Mouse (Mus musculus): ENCODE results near the gene Rrp8.
"Not testable (repeated sequence)": the region's sequence is repeated elsewhere in the genome, so short reads cannot be mapped to it uniquely, and the experiment has no call there.

The Rrp8 gene

DNA sequence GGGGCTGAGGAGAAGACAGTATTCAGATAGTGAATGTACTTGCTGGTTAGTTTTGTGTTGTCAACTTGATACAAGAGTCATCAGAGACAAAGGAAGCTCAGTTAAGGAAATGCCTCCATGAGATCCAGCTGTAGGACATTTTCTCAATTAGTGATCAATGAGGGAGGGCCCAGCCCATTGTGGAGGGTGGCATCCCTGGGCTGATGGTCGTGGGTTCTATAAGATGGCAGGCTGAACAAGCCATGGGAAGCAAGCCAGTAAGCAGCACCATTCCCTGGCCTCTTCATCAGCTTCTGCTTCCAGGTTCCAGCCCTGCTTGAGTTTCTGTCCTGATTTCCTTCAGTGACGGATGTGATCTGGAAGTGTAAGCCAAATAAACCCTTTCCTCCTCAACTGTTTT lies 10.6 kb upstream of the Rrp8 start:
- DNase-seq (ENCODE audit: low read depth, low spot score) = no peak

DNA sequence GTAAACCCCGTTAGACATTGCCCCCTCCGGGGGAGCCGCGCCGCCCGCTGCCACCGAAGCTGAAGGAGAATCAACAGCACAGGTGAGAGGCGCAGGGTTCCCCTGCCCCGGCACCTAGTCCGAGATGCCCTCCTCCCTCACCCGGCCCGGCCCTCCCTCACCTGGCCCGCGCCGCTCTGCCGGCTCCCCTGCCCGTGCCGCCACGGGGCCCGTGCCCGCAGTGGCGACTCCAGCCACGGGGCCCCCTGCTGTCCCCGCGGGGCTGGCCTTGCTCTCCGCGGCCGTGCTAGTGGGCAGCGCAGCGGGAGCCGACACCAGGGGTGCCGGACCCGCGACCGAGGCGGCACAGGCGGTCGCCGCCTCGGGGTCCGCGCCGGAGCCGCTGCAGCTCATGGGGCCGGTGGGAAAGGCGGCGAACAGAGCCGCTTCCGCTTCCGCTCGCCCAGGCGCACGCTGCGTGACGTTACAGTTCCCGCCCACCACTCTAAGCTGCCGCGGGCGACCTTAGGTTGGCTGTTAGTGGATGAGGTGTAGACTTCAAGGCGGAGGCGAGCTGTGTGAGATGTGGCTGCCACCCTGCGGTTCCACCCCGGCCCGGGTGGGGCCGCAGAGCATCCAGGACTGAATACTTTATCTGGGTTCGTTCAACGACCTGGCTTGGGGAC lies 6.9 kb upstream of the Rrp8 start, which contains the start of gene Taf10:
TSS of gene Taf10 (minus strand) at position 436 of the 665 bp plus-strand sequence.
- DNase-seq (ENCODE audit: low read depth, low spot score) = peak; percentile 78

DNA sequence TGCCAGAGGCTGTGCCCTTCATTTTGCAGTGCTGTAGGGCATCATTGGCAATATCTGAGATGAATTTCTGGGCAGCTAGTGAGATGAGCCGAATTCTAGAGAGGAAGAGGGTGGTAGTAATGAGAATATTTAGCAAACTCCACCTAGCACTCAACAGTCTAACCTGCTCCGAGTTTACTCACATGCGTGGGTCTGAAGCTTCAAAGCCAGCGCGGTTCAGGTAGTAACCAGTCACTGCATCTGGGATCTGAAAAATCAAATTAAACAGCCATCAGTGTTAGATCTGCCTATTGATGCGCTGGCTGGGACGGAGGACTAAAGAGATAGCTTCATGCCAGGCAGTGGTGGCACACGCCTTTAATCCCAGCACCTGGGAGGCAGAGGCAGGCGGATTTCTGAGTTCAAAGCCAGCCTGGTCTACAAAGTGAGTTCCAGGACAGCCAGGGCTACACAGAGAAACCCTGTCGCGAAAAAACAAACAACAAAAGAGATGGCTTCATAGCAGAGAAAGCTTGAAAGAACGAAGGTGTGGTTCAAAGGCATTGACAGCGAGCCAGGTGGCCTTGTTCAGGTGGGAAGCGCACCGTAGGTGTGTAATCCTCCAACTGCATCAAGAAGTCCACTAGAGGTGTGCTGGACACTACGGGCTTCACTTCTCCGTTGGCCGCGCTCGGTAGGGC lies 6.2 kb upstream of the Rrp8 start:
- not testable (repeated sequence) for DNase-seq (ENCODE audit: low read depth, low spot score)

DNA sequence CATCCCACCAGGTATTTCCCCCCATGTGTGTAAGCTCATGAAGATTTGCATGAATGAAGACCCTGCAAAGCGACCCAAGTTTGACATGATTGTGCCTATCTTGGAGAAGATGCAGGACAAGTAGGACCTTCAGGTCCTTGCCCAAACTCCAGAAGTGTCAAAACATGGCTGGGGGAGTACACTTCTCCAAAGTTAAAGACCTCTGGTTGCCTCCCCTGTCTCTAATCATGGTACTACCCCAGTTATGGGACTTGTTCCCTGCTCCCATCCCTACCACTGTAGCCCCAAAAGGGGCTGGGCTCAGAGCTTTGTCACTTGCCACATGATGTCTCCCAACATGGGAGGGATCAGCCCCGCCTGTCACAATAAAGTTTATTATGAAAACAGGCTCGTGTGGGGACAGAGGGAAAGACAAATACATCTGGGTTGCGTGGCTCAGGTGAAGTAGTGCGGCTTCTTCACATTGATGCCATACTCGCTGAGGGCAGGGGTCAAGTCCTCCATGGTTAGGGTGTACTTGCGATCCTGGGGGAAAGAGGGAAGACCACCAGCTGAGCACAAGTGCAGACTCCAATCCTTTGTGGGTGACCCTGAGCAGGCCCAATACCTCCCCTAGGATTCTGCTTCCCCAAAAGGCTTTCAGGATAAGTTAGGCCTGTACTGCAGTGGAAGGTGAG lies 5.5 kb upstream of the Rrp8 start:
- not testable (repeated sequence) for DNase-seq (ENCODE audit: low read depth, low spot score)

DNA sequence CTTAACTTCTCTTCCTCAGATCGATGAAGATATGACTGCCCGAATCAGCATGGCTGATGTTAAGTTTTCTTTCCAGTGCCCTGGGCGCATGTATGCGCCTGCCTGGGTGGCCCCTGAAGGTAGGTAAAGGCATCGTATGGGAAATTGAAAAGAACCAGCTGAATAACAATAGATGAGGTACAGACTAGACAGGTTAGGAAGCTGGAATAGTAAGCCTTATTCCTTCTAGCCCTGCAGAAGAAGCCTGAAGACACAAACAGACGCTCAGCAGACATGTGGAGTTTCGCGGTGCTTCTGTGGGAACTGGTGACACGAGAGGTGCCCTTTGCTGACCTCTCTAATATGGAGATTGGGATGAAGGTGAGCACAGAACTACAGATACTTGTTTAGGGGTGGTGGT lies 4.8 kb upstream of the Rrp8 start:
- DNase-seq (ENCODE audit: low read depth, low spot score) = no peak

DNA sequence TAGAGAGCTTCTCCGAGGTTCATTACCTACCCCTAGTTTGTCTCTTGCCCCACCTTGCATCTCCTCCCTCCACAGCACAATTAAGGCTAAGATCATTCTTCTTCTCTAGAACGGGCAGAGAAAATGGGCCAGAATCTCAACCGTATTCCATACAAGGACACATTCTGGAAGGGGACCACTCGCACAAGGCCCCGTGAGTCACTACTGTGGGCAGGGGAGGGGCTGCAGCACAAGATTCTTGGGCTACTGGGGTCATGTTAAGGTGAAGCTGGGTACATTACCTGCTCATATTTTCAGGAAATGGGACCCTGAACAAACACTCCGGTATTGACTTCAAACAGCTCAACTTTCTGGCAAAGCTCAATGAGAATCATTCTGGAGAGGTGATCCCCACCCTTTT lies 3.7 kb upstream of the Rrp8 start:
- DNase-seq (ENCODE audit: low read depth, low spot score) = no peak

DNA sequence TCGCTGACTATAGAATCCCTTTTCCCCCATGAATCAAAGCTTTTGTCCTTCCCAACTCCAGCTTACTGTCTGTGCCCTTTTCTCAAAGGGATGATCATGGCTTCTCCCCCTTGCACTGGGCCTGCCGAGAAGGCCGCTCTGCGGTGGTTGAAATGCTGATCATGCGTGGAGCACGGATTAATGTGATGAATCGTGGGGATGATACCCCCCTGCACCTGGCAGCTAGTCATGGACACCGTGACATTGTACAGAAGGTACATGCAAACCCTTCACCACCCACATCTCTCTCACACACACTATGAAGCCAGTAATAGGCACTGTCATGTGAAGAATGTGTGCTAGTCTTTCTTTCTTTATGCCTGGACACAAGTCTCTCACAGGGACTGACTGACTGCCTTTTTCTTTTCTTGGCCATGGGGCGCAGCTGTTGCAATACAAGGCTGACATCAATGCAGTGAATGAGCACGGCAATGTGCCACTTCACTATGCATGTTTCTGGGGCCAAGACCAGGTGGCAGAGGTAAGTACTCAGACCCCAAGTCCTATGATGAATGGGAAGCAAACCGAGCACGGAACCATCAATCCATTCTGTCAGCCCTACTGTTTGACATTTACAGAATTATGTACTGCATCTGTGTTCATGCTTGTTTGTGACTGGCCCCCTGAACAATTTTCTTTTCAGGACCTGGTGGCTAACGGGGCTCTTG lies 3.1 kb upstream of the Rrp8 start:
- DNase-seq (ENCODE audit: low read depth, low spot score) = no peak

DNA sequence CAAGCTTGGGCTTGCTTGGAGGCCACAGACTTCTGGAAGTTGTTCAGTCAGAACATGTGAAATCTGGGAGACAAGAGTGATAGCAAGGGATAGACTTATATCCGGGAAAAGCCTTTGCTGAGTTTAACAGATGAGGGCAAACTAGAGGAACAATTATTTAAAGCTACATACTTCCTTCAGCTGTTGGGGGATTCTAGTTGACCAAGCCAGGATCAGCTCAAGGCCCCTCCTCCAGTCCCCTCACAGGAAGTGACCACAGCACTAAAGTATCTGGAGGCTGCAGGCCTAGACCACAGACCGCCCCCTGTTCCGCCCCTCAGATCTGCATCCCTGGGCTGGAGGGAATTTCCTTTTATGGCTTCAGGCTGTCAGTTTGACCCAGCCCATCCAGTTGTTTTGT lies 1.8 kb upstream of the Rrp8 start:
- peak; percentile 69 for DNase-seq (ENCODE audit: low read depth, low spot score)

DNA sequence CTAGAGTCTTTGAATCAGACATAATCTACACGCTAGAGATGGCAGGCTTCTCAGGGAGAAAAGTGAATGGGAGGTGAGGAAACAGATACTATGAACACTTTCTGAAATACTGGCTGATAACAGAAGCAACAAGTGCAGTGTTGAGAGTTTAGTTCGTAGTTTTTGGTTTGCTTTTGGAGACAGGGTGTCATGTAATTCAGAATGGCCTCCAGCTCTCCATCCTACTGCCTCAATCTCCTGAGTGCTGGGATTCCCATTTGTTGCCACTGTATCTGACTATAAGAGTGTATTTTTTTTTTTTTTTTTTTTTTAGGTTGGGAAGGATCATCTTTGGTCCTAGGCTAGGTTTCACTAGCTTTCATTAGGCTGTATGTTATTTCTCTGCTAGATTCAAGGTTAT lies 1.1 kb upstream of the Rrp8 start:
- DNase-seq (ENCODE audit: low read depth, low spot score) = no peak

DNA sequence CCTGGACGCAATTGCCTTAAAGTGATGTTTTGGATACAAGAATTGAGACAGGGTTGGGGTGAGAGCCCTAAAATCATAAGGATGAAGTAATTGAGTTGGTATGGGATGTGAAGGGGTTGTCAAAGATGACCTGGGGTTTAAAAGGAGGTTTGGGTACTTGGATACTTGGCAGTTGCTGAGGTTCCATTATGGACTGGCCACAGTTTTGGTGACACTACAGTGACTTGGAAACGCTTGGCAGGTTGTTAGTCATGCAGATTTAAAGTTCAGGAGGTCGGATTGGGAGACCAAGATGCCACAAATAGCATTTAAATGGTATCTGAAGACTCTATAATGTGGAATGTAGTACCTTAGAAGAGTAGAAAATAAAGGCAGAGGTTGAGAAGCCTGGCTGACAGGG lies 463 bp upstream of the Rrp8 start:
- DNase-seq (ENCODE audit: low read depth, low spot score) = no peak

DNA sequence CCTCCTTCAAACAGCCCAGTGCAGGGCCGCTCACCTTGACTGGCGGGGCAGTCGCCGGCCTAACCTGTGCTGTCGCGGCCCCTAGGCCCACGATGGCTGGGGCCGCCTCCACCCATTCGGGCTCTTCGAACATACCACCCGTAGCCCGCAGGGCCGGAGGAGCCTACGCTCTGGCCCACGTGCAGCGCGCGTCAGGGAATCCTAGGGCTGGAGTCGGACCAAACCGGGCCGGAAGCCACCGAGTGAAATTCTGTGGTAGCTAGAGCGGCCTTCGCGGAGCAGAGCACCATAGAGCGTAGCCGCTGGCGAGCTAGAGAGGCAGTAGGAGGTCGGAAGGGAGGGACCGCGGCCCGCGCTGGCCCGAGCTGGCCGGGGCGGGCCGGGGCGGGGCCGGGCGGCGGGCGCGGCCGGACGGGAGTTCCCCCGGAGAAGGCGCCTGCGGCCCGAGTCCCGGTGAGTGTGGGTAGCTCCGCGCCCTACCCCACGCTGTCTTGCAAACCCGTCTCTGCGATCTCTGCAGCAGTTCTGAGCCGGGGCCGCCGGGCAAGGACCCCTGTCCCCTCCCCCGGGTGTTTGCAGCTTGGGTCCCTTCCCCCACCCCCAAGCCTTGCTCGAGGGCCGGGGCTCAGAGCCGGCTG lies 802 bp downstream of the Rrp8 start, which contains the start of gene Ilk:
TSS of gene Ilk (plus strand) at position 329 of the 638 bp plus-strand sequence.
- DNase-seq (ENCODE audit: low read depth, low spot score) = peak; percentile 94

DNA sequence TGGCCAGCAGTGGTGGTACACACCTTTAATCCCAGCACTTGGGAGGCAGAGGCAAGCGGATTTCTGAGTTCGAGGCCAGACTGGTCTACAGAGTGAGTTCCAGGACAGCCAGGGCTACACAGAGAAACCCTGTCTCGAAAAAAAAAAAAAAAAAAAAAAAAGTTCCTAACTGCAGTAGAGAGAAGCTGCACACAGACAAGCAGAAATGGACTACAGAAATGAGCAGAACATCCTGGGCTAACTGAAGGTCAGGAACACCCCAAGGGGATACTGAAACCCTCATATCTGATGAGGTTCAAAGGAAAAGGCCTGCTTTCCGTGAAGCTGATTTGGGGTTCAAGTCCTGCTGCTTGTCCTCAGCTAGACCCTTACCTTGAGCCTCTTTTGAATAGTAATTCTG lies 1.7 kb downstream of the Rrp8 start:
- DNase-seq (ENCODE audit: low read depth, low spot score) = not testable (repeated sequence)

DNA sequence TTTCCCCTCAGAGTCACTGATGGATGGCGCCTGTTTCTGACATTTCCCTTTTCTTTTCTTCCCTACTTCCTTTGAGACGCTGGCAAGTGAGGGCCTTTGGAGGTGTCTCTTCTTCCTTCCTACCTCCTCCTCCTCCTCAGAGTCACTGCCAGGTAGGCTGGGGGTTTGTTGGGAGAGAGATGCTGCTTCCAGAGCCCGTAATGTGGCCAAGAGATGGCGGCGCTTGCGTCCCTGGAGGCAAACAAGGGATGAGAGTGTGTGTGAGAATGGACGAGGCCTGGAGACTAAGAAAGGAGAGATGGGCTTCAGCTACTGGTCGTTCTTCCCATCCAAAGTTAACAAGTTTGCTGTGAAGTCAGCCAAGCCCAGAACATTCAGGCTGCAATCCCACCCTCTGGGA lies 2.4 kb downstream of the Rrp8 start:
- DNase-seq (ENCODE audit: low read depth, low spot score) = no peak

DNA sequence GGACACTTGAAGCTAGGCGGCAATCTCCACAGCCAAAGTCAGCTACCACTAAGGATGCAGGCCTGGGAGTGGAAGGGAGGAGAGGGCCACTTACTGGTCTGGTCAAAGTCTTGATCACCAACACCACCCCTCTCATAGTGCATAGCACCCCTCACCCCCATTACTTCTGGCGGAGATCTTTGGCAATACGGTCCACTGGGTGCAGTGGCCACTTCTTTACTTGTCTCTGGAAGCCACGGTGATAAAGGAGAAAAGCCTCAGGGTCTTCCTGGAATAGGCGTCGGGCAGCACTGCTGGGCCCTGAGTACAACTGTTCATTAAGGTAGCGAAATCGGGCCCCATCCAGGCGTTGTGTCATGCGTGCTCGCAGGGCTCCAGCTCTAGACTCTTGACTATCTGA lies 3.3 kb downstream of the Rrp8 start:
- no peak for DNase-seq (ENCODE audit: low read depth, low spot score)

DNA sequence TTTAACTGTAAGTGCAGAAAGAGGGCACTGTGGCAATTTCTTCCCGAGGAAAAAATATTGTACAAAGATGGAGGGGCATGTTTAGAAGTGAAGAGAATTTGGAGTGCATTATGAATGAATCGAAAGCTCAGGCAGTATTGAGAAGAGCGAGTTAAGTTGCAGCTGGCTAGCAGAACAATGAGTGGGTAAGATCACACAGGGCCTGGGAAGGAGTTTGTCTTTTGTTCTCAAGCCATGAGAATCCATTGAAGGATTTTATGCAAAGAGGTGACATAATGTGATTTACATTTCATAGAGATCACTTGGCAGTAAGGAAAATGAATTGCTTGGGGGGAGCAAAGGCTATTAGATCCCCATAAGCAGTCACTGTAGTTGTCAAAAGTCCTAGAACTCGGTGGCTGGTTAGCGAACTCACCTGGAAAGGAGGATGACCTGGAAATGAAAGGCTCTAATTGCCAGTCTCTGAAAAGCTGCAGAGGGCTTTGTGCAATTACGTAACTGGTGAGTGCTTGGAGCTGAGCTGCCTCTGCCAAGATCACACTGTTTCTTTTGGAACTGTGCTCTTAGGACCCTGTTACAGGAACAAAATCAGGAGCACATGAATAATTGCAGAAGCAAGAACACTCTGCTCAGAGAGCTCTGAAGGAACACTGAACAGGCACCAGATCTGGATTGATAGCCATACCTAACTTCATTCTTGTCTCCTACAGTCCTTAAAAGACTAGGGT lies 8.3 kb downstream of the Rrp8 start:
- peak; percentile 39 for DNase-seq (ENCODE audit: low read depth, low spot score)

DNA sequence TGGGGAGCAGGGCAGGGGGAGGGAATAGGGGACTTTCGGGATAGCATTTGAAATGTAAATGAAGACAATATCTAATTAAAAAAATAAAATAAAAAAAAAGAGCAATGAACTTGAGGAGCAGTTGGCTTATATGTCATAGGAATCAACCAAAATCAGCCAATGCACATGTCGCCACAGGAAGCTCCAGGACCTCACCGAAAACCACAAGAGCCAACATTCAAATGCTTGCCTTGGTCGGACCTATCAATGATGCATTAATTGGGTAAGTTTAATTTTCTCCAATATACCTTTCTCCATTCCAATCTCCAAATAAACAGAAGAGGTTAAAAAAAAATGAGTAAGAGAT lies 10.2 kb downstream of the Rrp8 start:
- DNase-seq (ENCODE audit: low read depth, low spot score) = no peak

DNA sequence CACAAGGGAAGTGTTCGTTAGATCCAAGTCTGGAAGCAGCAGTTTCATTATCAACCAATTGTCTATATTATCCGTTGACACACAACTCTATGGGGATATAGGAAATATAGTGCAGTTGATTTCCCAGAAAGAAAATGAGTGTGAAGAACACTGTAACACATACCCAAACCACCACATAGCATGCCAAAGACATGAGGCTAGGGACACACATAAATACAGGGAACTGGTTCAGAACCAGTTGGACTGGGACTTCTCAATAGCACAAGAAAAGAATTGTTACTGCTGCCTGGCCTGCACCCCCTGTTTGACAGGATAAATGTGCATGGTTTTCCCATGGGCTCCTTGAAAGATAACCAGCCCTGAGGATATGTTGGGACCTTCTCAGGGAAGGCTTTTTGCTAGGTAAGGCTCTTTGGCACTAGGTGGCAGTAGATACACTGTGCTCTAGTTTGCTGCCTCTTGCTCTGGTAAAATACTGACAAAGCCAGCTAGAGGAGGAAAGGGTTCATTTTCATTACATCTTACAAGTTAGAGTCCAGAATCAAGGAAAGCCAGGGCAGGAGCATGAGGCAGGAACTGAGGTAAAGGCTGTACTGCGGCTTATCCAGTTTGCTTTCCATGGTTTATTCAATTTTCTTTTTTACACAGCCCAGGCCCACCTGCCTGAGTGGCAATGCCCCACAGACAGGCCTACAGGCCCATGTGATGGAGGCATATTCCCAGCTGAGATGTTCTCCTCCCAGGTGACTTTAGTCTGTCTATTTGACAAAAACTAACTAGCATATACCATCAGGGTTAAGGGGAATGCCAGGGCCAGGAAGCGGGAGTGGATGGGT lies 10.8 kb downstream of the Rrp8 start:
- DNase-seq (ENCODE audit: low read depth, low spot score) = peak; percentile 55

DNA sequence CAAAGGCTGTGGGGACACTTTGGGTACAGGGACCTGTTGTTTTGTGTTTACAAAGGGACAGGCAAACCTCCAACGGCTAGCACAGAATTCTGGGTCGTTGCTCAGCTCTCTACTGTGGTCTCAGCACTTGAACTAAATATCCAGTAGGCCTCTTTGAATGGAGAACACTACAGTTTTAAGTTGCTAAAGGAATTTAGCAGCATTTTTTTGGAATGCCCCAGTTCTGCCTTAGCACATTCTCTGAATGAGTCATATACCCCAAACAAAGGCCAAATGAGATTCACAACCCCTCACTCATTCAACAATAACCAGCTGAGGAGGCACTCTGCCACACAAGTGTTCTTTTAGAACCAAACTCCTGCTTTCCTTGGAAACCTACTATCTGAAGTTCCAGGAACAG lies 15.3 kb downstream of the Rrp8 start:
- no peak for DNase-seq (ENCODE audit: low read depth, low spot score)

DNA sequence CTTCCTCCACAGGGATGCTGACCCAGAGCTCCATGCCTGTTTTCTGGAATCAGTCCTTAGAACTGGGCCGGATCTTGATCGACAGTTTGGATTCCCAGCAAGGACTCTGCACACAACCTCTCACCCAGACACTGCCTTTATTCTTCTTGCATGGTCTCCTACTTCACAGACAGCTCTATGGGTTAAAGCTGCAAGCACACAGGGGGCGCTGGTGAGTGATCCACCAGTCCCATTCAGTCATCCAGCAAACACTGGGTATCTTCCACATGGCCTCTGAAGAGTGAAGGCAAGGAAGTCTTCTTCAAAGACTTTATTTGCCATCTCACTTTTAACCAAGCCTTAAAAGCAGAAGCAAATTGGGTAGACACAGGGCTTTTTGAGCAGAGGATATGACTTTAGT lies 21.8 kb downstream of the Rrp8 start:
- no peak for DNase-seq (ENCODE audit: low read depth, low spot score)

DNA sequence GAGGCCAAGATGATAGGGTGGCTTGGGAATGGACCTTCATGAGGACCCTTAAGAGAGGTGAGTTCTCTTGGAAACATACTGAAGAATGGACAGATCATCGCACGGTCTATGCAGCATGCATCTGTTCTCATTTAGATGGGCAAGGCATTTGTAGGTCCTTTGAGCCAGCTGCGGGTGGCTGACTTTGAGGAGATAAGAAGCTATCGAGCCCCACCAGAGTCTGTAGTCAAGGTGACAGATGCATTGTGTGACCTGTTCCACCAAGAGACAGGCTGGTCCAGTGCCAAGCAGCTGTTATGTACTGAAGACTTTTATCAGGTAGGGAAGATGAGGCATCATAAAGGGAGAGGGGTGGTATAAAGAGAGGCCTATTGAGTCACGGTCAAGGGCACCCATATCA lies 28.5 kb downstream of the Rrp8 start:
- DNase-seq (ENCODE audit: low read depth, low spot score) = no peak

All from skeletal muscle tissue, adult 2 months (tissue).